Mouse (Mus musculus) forelimb bud, embryonic 11.5 days (tissue): ENCODE measurements at regions not wholly inside any gene's neighbourhood (a gene's known extent, or its start where the extent isn't known, plus 50 kb on each side); places are given as distances from the start of the nearest gene placed in this dataset.

ENCODE experiments used
- DNase-seq: peaks from one replicate; pipeline ENCODE4 v3.0.0-alpha.2; 2012; ENCODE audit warnings: low read depth, low spot score

- DNase-seq = no peak
Observed at GRCm38 (mm10) chr4:95105424-95105823, 53.4 kb upstream of the Jun start.

- peak; percentile 52 for DNase-seq
Observed at GRCm38 (mm10) chr4:95105926-95106622, 54.1 kb upstream of the Jun start.

DNA sequence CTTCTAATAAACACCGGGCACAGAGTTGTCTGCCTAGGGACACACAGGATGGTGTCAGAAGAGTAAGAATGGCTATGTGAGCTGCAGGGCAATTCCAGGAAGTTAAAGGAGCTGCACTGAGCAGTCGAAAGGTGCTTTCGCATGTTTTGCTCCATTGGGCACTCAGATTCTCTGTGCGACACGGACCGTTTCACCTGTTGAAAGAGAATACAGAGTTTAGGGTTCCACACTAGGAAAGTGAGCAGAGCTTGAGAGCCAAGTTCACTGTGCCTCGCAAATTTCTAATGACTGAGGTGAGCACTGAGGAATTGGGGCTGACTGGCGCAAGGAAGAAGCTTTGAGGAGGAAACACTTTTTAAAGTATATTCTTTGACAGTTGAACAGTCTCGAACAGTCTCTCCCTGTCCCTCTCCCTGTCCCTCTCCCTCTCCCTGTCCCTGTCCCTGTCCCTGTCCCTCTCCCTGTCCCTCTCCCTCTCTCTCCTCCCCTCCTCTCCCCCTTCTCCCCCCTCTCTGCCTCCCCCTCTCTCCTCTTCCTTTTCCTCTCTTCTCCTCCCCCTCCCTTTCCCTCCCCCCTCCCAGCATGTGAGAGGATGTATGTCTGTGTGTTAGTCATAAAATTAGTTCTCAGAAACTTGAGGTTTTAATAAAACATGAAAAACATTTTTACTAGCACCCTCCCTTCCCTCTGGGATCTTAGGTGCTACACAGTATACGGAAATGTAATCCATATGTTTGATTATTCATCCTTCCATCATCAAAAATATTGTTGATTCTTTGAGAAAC, 55.1 kb upstream of the Jun start:
- no peak for DNase-seq

- no peak for DNase-seq
Observed at GRCm38 (mm10) chr4:95108811-95109210, 56.8 kb upstream of the Jun start.

- no peak for DNase-seq
Observed at GRCm38 (mm10) chr4:95110828-95111227, 58.8 kb upstream of the Jun start.

- no peak for DNase-seq
Observed at GRCm38 (mm10) chr4:95117158-95117681, 65.2 kb upstream of the Jun start.

DNA sequence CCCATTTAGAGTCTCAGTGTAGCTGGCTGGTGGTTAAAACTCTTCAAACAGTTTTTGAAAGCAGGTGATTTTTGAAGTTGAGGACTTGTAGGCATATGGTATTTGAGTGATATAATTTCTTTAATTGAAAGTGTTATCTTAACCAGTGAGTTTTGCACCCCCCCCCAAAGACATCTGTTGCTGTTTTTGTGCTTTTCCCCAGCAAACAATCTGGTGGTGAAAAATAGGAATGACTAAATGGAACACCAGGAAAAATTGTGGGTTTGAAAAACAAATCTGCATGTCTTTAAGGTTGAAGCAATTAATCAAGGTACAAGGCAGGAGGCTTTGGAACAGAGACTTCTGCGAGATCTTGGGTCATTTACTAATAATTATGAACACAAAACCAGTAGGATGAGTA, 68.9 kb upstream of the Jun start:
- DNase-seq = no peak

GRCm38 (mm10) chr4:95125346-95125745, 73.3 kb upstream of the Jun start:
- no peak for DNase-seq

DNA sequence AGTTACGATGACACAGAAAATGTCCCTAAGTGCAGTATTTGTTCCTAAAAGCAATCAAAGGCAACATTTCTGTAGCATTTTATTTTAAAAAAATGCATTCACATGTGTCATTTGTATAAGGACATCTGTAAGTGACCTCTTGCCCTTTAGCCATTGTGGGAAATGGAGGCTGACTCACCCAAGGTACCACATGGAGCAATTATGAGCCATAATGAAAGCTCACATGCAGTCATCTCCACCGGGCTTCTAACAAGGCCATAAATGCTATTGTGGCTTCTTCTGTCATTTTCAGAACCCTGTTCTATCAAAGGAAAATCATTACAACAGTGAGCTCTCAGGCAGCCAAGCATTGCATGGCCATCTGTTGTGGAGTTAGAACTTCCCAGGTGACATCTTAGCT, 75.9 kb upstream of the Jun start:
- no peak for DNase-seq

- peak; percentile 33 for DNase-seq
Observed at GRCm38 (mm10) chr4:95133815-95134214, 81.8 kb upstream of the Jun start.

DNA sequence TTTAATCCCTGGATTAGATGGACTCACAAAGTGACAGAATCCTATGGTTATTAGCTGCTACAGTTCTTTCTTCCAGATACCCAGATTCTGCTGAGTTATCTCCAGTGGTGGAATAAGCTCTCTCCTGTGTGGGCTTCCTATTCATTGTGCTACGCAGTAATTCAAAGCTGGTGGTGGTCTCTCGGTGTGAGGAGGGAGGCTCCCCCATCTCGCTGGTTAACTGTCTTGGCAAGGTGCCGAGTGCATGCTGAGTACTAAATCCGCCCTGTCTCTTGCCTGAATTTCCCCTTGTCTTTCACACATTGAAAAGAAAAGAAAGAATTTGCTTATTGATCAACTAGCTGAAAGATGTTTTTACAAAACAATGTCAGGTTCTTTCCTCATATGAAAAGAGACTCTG, 82.6 kb upstream of the Jun start:
- DNase-seq = no peak

DNA sequence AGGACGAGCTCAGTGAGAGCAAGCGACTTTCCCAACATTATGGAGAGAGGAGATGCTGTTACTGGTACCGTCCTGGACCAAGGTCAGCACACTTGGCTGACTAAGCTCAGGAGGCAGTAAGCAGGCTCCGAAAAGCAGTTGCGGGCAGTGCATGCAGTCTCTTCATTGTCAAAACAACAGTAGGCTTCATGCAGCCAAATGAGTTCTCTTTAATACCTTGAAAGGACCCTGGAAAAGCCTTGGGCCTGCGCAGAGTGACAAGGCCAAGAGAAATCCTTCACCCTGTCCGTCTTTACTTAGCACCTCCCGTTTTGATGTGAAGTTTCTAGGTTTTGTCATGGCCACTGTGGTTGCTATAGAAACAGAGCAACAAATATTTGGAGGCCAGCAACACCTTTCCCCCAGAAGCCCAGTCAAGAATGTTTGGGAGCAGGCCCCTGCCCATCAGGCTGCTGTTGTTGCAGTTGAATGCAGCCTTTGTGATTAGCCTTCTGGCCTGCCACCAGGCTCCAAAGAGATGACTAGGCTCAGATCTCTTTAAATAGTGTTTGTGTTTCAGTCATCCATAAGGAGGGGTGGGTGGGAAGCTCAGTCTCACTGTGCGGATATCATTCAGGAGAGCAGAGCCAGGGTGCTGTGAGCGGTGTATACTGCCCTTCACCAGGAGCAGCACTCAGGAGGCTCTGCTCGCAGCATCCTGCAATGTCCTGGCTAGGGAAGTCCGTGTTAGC, 85.6 kb upstream of the Jun start:
- peak; percentile 68 for DNase-seq

DNA sequence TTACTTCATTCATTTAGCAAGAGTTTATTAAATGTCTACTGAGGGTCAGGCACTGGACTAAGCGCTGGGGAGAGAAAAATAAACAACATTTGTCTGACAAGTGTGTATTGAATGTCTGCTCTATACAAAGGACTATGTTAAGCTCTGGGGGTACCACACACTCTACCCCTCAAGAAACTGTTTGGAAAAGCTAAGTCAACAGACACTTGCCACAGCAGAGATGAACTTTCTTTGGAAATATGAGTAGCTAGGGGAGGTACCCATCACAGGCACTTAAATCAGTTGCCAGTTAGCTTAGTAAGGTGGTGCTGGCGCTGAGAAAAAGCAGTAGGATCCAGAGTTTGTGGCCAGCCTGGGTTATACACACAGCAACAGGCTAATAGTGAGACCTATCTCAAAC, 86.7 kb upstream of the Jun start:
- DNase-seq = no peak

DNA sequence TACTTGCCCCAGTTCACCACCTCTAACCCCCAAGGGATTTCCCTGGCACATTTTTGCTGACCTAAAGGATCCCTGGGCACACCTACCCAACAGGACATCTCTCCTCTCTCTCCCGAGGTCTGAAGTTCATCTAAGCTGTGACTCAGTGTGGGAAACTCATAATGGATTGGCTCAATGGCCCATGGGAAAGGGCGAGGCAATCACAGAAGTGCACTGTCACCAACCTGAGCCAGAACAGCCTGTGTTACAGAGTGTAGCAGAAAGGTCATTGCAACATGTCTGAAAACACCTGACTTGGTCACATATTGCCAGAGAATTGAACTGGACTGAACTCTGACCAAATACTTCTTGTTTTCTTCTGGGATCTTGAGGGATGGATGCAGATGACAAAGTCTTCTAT, 89.2 kb upstream of the Jun start:
- no peak for DNase-seq

DNA sequence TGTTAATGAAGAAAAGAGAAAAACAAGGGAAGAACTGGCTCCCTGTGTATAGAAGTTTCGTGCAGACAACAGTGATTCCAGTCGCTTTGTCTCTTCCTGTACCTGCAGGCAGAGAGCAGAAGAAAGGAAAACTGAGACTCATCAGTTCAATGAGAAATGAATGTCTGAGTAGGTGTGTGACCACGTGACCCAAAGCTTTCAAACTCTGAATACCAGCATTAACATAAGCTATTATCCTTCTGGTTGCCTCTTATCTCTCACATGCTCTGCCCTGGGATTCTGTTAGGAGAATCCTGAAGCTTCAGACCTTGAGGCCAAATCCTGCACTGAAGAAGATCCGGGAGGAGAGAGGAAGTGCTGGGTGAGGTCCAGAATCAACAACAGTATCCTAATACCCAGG, 91.1 kb upstream of the Jun start:
- no peak for DNase-seq

DNA sequence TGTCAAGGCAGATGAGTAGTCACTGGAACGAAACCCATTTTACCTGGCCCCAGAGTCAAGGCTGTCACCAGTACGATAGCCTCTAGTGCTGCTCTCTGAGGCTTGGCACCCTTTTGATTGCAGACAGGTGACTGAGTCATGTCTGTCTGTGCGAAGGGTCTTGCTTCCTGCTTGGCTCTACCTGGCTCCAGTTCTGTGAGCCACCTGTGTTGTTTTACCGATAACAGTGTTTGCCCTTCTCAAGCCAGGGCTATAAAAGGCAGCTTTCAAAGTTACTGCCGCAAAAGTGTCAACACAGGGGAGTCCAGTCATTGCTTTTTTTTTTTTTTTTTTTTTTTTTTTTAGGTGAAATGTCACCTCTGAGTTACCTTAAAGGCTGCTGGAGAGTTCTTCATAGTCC, 91.6 kb upstream of the Jun start:
- DNase-seq = no peak

DNA sequence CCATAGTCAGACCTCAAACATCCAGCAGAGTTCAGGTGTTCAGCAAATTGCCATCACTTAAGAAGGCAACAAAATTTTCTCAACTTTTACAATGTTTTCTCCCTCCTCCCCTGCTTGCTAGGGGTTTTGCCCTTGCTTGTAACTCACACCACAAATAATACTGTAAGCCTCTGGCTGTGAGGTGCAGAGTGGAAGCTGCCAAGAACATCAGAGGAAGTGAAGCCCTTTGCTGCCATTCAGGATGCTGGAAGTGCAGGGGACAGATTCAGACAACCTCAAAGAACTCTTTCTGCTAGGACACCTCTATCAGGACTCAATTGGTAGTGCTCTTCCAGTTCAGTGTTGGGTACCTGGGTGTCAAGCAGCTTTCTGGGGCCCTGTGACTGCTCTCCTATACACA, 92.4 kb upstream of the Jun start:
- no peak for DNase-seq

DNA sequence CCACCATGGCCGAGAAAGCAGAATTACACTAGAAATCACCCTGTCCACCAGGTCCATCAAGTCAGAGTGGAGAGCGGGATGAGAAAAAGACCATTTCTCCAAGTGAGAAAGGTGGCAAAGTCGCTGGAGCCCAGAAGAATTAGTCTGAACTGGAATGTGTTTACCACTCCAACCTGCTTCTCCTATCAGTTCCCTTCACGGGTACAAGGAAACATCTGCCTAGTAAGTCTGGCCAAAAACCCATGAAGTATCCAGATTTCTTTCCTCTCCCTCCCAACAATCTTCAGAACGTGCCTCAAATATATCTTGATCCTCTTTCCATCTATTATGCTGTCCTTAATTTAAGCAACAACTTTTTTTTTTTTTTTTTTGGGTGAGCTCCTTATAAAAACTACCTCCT, 94.2 kb upstream of the Jun start:
- DNase-seq = no peak

GRCm38 (mm10) chr4:95148665-95149064, 96.6 kb upstream of the Jun start:
- no peak for DNase-seq

DNA sequence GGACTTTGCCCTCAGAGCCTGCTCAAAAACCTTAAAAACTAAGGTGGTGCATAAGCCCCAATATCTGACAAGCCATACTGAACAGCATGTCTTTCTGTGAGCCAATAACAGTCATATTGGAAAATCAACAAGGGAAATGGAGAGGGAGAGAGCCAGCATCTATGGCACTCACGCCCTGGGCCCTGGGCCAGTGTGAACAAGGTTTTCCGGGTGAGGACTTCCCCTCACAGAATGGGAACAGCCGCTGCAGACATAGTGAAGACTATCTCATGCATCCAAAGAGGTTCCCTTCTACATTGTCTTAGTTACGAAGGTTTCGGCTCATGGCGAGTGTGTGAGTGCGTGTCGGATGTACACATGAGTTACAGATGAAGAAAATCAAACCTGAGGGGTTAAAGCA, 99.7 kb upstream of the Jun start:
- DNase-seq = no peak

GRCm38 (mm10) chr4:95152431-95153115, 100.6 kb upstream of the Jun start:
- no peak for DNase-seq

GRCm38 (mm10) chr4:95153737-95154287, 101.8 kb upstream of the Jun start:
- DNase-seq = no peak
